Mouse (Mus musculus) gastrocnemius, postnatal 25 days (tissue): ENCODE measurements at regions not wholly inside any gene's neighbourhood (a gene's known extent, or its start where the extent isn't known, plus 50 kb on each side); places are given as distances from the start of the nearest gene placed in this dataset.

Source experiments
- DNase-seq: peaks from one replicate; pipeline ENCODE4 v3.0.0; 2022

- DNase-seq: no peak
Measured at GRCm38 (mm10) chr10:111889111-111889510, 83.4 kb upstream of the Krr1 start.

GRCm38 (mm10) chr10:111893489-111893888, 79.0 kb upstream of the Krr1 start:
- no peak for DNase-seq

- peak; percentile 28 for DNase-seq
Measured at GRCm38 (mm10) chr10:111893941-111894340, 78.5 kb upstream of the Krr1 start.

GRCm38 (mm10) chr10:111897361-111897760, 75.1 kb upstream of the Krr1 start:
- DNase-seq: no peak

- DNase-seq: no peak
Measured at GRCm38 (mm10) chr10:111900723-111901716, 71.4 kb upstream of the Krr1 start.

GRCm38 (mm10) chr10:111903956-111904355, 68.5 kb upstream of the Krr1 start:
- DNase-seq: no peak

- no peak for DNase-seq
Measured at GRCm38 (mm10) chr10:111907836-111908235, 64.6 kb upstream of the Krr1 start.

GRCm38 (mm10) chr10:111912561-111912960, 59.9 kb upstream of the Krr1 start:
- no peak for DNase-seq

- DNase-seq: no peak
Measured at GRCm38 (mm10) chr10:111913066-111913785, 59.2 kb upstream of the Krr1 start.

- no peak for DNase-seq
Measured at GRCm38 (mm10) chr10:111914231-111914630, 58.2 kb upstream of the Krr1 start.

GRCm38 (mm10) chr10:111918071-111918507, 54.4 kb upstream of the Krr1 start:
- DNase-seq: no peak

- DNase-seq: no peak
Measured at GRCm38 (mm10) chr10:111919475-111919874, 53.0 kb upstream of the Krr1 start.

- DNase-seq: no peak
Measured at GRCm38 (mm10) chr10:111921492-111921891, 51.0 kb upstream of the Krr1 start.
